Mouse (Mus musculus) gastrocnemius, postnatal 10 days (tissue): Measurements from ENCODE around the gene Tprg. TPM values are rescaled to one million over a fixed set of nuclear protein-coding genes. Genes with fewer than 3 reads are reported as not detected.

Experiments
- DNase-seq: peaks from one replicate; pipeline ENCODE4 v3.0.0; 2021; ENCODE audit warnings: mixed read lengths
- long read RNA-seq, 2 experiments: library from polyadenylated mRNA; stranded (forward); transcript quantifications; one replicate each; pipeline ENCODE4 v2.0.0; 2021
- total RNA-seq, 2 experiments: library from RNA; stranded (reverse); gene quantifications; 2 replicates each; pipeline ENCODE4 v1.2.3; 2021

Gene Tprg
- not detected for total RNA-seq
- long read RNA-seq, experiment 1 = 0 reads
- long read RNA-seq, experiment 2 = 0 reads

DNA sequence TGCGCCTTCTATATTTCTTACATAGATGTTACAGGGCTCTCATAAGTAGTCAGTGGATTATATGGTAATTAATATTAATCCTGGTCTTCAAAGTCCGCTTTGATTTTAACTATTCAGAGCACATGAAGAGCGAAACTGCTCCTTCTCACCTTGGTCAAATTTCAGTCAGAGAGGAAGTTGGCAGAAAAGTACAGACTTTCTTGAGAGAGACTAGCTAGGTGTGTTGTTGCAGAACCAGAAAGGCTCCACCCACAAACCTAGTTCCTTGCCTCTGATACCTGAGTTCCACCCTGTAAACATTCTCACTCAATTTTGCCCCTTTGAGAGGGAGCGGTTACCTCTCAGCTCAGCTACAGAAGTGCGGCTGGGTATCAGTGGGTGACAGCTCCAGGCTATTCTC is at the start of gene Tprg:
Tprg (plus strand) TSS at position 301 of the 400 bp plus-strand sequence.
- no peak for DNase-seq

DNA sequence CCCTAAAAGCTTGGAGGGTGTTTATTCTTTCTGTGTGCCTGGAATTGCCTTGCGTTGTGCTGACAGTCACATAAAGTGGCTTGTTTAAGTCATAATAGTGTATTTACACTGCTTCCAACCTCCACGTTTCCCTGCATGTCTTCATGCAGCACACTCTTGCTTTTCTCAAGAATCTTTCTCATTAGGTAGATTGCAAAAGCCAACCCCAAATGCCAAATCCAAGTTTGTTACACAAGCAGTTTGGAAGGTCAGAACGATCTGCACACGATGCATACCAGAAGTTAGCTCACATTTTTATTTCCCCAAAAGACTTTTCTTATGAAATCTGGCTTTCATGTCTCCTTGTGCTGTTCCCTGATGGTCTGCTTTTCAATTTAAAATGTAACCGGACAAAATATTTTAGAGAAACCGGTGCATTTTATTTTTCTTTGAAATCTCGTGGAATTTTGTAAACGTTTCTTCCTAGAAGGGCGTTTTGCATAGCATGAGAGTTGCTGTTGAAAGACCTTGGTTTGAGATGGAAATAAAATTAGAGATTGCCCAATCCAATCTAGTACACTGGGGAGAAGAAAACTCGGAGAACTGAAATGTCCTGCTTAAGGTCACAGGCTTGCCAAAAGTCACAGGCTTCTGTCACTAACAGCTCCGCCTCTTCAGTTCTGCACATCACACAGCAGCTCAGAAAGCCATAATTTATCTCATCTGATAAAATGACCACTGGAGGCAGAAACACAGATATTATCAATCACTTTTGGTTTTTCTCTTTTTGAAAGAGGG is 48.2 kb upstream of the Tprg start:
- no peak for DNase-seq

DNA sequence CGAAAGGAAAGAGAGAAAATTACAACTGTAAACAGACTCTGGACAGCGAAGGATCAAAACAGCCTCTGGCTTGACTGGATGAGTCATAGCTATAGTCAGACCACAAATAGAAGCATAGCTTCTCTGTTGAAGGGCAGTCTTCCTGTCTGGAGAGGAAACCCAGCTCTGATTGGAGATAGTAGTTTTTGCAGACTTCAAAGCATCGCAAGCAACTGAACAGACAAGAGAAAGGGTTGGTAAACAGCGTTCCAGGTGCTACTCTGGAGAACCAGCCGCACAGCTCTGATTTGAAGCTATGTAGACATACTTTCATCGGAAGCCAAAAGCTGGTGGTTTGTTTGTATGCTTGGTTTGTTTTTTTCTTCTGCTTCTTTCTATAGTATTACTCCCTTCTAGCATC is 37.7 kb upstream of the Tprg start:
- no peak for DNase-seq

DNA sequence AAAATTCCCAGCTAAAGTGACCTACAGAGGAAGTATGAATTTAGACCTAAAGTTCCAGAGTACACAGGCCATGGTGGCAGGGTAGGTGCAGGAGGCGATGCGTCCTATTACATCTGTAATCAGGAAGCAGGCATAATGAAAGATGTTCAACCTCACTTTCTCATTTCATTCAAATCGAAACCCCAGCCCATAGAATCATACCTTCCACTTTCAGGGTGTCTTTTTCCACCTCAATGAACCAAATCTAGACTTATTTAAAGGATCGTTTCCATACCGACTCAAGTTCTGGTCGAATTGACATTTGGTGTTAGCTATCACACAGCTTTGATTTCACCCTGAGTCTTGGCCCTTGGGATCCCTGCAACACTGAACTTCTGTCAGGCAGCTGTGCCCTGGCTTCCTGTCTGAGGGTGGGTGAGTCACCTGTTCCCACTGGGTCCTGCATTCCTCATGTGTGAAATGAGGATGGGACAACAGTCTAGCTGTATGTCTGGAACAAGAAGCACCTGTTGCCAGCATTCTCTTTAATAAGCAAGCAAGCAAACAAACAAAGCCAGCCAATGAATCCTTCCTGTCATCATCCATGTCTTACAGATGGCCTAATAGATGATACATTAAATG is 36.4 kb upstream of the Tprg start:
- DNase-seq = no peak

DNA sequence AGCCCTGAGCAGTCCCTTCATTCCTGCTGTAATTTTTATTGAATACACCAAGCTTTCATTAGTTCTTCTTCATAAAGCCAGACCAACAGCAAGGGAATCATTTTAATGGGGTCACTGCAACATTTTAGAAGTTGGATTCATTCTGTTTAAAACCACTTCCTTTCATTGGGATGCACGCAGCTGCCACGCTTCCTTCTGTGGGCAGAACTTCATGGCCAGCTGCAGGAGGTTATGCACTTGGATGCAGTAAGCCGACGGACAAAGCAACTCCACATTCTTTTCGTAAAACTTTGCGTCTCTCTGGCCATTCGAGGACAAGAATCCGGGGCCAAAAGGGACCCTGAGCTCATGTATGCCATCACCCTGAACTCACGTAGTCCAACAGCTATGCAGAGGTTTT is 35.5 kb upstream of the Tprg start:
- no peak for DNase-seq

DNA sequence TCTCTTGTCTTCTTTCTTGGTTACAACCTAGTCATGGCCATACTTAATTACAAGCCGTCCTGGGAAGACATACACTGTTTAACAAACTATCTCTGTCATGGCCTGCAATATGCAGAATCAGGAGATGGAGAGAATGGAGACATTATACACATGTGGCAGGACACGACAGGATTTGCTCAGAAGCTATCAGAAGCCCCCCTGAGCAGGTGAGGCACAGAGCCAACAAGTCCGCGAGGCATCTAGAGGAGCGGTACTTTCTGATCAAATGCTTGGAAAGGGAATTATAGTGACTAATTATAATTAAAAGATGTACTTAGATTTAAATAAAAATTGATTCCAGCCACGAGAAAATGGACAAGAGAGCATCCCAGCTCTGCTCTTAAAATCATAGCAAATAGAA is 32.0 kb upstream of the Tprg start:
- no peak for DNase-seq

DNA sequence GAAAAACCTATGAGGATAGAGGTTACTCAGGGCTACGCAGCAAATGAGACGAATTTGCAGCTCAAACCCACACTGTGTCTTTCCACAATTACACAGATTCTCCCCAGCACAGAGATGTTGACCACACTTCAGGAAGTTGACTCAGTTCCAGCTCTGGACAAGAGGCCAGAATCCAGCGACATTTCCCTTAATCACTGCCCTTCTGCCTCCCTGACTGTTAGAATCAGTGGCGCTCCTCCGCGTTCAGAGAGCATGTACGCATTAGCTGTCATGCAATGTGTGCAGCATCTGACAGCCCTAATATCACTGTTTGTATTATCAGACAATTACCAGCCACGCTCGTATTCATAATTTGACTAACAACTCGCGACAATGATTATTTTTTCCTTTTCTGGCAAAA is 31.4 kb upstream of the Tprg start:
- no peak for DNase-seq

DNA sequence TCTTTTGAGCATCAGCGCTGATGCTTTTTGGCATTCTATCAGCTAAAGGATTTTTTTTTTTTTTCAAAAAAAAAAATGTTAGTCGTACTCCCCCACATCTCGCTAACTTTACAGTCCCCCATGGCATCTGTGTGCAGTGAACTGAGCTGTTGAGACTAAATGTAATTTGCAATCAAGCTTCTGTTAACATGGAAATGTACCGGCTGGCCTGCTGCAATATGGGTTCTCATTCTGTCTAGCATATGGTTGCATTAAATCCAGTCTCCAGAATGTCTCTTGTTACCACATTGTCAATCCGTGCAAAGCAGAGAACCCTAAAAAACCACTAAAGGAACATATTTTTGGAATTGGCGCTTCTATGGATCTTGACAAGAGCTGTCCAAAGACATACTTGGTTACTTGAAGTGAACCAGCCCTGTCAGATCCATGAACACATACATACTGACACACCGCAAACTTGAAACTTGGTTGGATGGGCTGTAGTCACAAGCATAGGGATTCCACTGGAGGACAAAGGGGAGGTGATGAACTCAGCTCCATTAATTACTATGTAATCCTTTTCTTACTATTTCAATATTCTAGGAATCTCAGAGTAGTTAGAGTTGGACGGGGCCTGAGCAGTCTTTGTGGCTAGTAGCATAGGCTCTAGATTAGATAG is 30.9 kb upstream of the Tprg start:
- DNase-seq = no peak

DNA sequence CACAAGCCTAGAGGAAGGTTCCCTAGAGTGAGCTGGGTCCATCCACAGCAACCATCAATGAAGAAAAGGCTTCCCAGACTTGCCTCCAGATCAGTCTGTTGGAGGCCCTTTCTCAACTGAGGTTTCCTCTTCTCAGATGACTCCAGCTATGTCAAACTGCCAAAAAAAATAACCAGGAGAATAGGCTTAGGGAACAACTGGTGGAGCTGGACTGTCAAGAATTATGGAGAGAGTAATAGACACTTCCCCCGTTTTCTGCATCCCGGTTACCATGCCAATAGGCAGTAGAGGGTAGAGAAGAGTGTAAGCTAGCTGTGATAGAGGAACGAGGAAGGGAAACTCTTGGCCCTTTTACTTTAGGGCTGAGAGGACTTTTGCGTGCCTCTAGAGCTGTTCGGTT is 24.3 kb upstream of the Tprg start:
- no peak for DNase-seq

DNA sequence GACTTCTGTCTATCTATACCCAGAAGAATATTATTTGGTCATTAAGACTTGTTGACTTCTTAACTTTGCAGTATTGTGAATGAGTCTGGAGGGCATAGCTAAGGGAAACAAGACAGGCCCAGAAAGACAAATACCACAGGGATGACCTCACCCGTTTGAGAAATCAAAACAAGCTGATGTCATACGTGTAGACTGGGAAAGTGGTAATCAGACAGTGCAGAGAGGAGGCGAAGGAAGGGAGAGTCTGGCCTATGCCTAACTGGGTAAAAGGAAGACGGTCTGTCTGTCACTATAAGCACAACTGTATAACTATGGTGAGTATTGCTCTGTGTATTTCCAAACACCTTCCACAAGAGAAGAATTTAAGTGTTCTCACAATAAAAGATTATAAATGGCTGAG is 23.7 kb upstream of the Tprg start:
- no peak for DNase-seq

DNA sequence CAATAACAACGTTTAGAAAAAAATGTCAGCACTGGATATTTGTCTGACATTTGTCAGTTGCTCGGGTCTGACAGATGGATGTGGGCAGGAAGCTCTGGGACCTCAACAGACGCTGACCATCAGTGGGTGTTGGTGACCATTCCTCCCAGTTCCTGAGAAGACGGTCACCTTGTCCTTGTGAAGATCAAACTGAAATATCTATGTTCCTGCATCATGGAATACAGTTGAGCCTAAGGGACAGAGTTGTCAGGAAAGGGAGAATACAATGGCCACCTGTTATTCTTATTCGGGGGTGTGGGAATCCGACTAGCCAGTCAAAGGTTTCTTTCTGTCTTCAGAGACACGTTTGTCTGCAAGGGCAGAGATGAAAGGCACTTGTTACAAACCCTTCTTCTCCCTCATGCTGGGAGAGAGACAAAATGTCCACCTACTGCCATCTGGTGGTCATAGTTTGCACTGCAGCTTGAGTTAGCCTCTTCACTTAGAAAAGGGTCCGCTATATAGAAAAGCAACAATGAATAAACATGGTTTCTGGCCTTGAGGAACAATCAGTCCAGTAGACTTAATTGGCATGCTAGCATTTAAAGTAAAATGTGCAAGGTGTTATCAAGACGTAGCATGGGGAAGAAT is 23.0 kb upstream of the Tprg start:
- DNase-seq = peak; percentile 86

DNA sequence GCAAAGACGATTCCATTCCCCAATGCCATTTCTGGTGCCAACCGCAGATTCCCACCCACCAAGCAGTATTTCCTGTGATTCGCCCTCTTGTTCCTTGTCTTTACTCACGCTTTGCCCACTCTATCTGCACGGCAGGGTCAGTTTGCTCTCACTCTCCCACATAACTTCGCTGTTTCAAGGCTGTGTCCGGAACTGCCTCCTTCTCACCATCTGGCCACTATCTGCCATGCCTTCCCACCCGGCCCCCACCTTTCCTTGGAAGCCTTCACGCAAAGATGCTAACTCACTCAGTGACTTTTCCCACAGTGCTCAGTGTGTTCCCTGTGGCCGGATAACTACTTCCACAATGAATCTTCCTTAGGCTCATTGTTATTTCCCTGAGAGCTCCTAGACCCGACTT is 21.4 kb upstream of the Tprg start:
- DNase-seq = no peak

DNA sequence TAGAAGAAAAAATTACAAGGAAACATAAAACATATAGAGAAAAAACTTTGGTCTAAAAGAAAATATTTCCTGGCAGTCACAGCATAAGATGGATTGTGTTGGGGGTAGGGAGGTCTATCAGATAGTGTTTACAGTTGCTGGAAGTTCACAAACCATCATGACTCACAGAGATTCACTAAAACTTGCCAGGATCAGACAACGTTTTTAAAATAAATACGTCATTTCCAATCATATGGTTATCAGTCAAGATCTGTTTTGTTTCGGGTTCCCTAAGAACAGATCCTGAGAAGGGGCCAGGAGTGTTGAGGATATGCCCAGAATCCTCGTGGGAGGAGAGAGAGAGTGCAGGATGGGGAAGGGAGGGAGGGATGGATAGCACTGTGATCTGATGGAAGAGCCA is 18.3 kb upstream of the Tprg start:
- DNase-seq = no peak

DNA sequence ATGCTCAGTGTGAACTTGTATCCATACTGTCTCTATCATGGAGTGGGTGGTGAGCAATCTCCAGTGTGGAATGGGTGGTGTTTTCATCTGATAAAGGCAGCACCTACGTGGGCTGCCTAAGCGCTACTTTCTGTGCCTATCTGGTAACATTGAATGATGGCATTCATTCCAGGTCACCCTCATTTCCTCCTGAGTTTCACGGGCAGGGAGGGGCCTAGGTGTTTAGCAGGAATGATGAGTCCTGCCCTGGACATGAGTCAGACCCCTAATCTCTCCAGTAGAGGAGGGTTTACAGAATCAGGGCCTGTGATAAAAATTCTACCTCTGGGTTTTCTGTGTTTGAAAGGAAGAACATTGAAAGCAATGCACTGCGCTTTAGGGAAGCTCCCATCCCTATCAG is 4.1 kb upstream of the Tprg start:
- DNase-seq = no peak

DNA sequence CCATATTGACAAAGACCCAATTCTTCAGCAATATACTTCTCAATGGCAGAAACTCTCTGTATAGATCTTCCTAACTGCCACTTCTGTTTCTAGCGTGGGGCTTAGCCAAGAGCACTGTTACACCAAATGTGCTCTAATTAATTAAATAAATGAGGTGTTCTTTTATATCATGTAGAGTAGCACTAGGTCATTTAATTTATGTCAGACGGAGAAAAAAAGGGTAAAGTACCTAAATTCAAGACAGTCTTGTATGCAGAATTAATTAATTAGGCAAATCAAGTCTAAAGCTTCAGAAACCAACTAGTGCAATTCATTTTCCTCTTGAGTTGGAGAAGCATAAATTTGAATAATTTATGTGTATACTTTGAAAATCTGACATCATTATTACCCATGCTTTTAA is 7.1 kb downstream of the Tprg start:
- DNase-seq = no peak

DNA sequence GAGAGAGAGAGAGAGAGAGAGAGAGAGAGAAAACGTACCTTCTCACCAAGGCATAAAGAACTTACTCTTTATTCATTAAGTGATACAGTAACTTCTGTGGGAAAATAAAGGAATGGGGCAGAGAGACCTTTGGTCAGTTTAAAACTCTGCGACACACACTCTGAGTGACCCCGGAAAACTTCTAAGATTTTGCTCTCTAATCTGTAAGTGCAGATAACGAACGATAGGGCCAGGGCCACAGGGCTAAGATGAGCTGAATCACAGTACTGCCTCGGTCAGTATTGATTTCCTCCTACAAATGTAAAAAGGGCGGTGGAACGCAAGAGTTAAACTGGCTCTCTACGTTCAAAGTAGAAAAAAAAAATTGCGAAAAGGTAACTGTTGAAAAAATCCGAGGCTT is 8.9 kb downstream of the Tprg start:
- no peak for DNase-seq

DNA sequence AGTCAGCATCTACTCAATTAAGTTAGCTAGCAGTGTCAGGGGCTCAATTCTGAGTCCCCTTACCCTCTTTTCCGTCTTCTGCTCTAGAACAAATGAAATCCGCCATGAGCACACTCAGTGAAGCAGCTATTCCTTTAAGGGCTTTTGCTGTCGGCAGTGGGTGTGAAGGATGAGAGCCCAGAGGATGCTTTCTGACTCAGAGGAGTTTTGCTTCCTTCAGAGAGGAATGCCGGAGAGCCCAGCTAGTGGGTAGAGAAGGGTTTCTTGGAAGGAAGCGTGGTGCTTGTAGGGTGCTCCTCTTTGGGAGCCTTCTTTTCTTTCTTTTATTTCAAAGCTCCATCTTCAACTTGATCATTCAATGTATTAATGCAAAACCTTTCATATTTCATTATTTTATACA is 10.1 kb downstream of the Tprg start:
- DNase-seq = no peak

DNA sequence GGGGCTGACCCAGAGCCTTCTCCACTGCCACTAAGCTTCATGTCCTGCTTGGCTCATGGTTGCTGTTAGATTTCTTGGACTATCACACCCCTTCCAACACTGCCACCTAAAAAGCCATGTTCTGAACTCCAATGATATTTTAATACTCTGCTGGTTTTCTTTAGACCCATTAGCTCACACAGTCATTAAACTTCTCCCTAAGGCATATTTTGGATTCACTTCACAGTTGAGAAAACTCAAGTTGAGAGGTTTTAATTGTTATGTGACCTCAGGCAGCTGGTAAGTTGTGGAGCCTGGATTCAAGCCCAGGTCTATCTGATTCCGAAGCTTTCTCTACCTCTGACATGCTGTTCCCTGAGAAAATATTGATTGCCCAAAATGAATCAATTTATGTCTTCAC is 11.6 kb downstream of the Tprg start:
- no peak for DNase-seq

DNA sequence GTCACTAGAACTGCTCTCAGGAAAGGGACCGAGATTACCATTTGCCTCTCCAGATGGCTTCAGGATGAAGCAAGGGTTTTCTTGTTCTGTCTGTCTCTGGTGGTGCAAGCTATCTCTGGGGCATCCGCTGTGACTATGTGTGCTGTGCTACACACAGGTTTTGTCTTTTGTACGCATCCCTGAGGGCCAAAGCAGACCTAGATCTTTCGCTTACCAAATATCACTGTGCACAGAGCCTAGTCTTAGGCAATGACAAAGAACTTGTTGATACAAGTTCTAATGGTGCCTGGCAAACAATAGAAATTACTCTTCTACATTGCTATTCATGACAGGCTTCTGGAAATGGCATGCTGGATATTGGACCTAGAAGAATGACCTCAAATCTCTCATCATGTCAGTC is 16.0 kb downstream of the Tprg start:
- no peak for DNase-seq

DNA sequence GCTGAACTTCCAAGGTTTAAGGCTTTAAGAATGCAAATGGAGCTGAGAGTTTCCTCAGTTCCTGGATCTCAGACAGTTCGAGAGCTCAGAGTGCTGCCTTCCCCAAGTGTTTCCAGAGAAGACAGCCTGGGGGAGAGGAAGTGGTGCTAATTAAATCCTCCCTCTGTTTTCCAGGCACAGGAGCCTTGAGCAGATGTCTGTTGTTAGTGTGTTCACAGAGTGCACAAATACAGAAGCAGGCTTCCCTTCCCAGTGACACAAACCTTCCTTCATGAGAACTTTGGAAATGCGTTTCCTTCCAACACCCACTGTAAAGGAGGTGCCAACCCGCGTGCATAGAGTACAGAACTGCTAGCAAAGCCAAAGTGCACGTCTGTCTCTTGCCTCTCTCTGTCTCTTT is 27.4 kb downstream of the Tprg start:
- no peak for DNase-seq

DNA sequence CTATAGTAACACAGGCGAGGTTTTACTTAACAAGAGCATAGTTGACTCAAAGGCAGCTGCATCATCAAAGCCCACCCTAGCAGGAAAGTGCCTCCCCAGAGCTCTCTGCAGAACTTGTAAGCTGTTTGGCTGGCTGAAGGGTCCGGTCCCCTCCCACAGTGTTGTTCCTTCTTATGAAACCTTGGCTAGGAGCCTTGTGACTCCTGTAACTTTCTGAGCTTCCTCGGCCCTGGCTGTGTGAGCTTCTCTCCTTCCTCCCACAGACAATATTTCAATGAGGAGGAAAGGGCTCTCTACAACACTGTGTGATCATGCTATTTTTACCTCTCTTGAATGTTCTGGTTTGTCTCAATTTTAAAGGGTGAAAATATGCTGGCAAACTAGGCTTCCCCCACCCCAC is 28.5 kb downstream of the Tprg start:
- DNase-seq = peak; percentile 6

DNA sequence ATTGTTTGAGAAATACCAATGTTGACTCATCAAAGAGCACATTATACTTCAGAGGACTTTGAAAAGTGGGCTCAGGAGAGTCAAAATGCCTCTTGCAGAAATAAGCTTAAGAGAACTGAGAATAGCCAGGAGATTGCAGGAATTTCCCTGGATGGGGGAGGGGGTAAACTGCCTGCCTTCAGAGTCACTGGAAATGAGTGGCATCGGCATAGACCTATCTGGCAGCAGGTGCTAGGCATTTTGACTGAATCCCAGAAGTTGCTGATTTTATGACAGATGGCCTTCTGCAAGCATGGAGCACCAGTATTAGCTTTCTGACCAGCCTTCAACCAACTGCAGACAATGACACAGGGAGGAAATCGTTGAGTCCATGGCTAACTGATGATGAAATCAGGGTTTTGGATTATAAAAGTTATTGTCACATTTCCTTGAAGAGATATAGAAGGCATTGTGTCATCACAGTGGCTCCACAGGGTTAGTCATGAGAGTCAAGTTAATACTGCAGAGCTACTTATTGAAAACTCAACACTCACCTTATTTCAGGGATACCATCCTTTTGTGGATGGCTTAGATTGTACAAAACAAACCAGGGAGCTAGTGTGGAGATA is 39.1 kb downstream of the Tprg start:
- DNase-seq = no peak
